Mouse (Mus musculus) neural tube, embryonic 14.5 days (tissue): Measurements from ENCODE around the gene Tmem86a. TPM values are rescaled to one million over a fixed set of nuclear protein-coding genes. Genes with fewer than 3 reads are reported as not detected.

Experiments used
- ATAC-seq: fragments of 200-750 bp; cut with Nextera tagmentation; 2 replicates; pipeline ENCODE4 v1.8.0; 2017; ENCODE audit warnings: low read depth, mild to moderate bottlenecking, moderate TSS enrichment, moderate library complexity
- H3K27ac ChIP-seq: fragments of 300-500 bp; sonication (generic); 2 replicates; pipeline ENCODE4 v1.5.1; 2014; ENCODE audit warnings: low read depth, mild to moderate bottlenecking, control low read depth, low read length, moderate library complexity, mixed read lengths
- H3K27me3 ChIP-seq: fragments of 300-500 bp; sonication (generic); 2 replicates; pipeline ENCODE4 v1.6.1; 2014; ENCODE audit warnings: low read length; ENCODE audit not compliant: control insufficient read depth, insufficient read depth
- H3K36me3 ChIP-seq: fragments of 300-500 bp; sonication (generic); 2 replicates; pipeline ENCODE4 v1.6.1; 2014; ENCODE audit warnings: low read length, mixed read lengths; ENCODE audit not compliant: control insufficient read depth, insufficient read depth
- H3K4me1 ChIP-seq: fragments of 300-500 bp; sonication (generic); 2 replicates; pipeline ENCODE4 v1.6.1; 2014; ENCODE audit warnings: low read length; ENCODE audit not compliant: control insufficient read depth, insufficient read depth
- H3K4me2 ChIP-seq: fragments of 300-500 bp; sonication (generic); 2 replicates; pipeline ENCODE4 v1.6.1; 2014; ENCODE audit warnings: mild to moderate bottlenecking, low read depth, low read length, control low read depth
- H3K4me3 ChIP-seq: fragments of 300-500 bp; sonication (generic); 2 replicates; pipeline ENCODE4 v1.5.1; 2014; ENCODE audit warnings: low read depth, low read length, control low read depth, mixed read lengths
- H3K9ac ChIP-seq: fragments of 300-500 bp; sonication (generic); replicated peaks from 2 replicates; pipeline ENCODE4 v1.6.1; 2014; ENCODE audit warnings: low read depth, mild to moderate bottlenecking, control low read depth, low read length, mixed read lengths
- H3K9me3 ChIP-seq: fragments of 300-500 bp; sonication (generic); 2 replicates; pipeline ENCODE4 v1.6.1; 2016; ENCODE audit warnings: low read length; ENCODE audit not compliant: control insufficient read depth
- WGBS: fragments of 180-500 bp; shearing (Covaris S2); extraction: QIAGEN DNeasy Blood & Tissue Kit; methylation state at CpG from one replicate; pipeline ENCODE4 v1.1.7; 2014; 5-methylcytosine and 5-hydroxymethylcytosine counted together
- microRNA-seq: library from miRNA; unstranded; fragments of <30 nt; microRNA quantifications from one replicate; pipeline ENCODE4, GENCODE M21; 2016
- polyA plus RNA-seq: library from polyadenylated mRNA; unstranded; fragments of >200 nt; fragmentation: Nextera tagmentation; extraction: Ambion mirVana; gene quantifications from 2 replicates; pipeline ENCODE4 v1.2.1, GENCODE M21; 2014

Tmem86a gene
- polyA plus RNA-seq, 1 experiment from 2014 or later: 15.4 TPM

DNA sequence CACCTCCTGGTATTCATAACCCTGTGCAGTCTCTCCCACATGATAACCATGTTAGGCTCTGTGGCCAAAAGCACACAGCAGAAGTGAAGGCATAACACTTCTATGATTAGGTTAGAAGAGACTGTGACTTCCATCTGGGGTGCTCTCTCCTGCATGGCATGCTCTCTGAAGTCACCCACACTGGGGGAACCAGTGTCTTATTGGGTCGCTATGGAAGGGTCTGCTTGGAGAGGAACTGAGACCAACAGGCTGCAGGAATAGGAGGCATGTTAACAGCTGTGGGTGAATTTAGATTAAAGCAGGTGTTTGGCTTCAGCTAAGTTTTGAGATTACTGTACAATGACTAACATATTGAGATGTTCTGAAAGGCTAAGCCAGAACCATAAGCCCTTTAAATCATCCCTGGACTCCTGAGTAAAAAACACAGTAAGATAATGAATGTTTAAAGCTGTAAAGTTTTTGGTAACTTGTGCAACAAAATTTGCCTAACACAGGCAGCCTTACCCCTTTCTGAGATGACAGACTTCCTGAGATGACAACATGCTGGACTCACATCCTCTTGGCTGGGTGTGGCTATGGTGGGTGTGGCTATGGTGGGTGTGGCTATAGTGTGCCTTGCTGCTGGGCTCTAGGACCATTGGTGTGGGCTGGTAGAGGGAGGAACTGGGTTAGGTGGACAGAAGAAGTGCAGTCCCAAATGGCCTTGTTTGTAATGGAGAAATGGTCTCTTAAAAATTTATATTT, 53.4 kb downstream of the Tmem86a start:
- ATAC-seq: no peak
- Histone ChIP-seq H3K27ac (no peak overlapping the region), H3K4me2 (no peak overlapping the region), H3K9me3 (no peaks in the 10 kb centered on the region), H3K27me3 (no peaks in the 10 kb centered on the region), H3K4me3 (no peak overlapping the region), H3K9ac (no peak overlapping the region), H3K36me3 (no peaks in the 10 kb centered on the region), H3K4me1 (no peaks in the 10 kb centered on the region)
- 87% methylated on average over 1 of the region's 1 CpGs for whole genome bisulfite sequencing

Small RNA genes lying within 50 kb of the gene (microRNA-seq; reads per million reads assigned to microRNA genes)
- not detected for gene Mir7056

Other genes with a start within 250 kb of the Tmem86a start
- gene Ldha, start 209.1 kb upstream of the Tmem86a start, polyA plus RNA-seq: 427 and 481 TPM in 2 replicates
- 0.19 TPM in 1 of 2 replicates, not detected in the other for gene Ldhc, start 189.4 kb upstream of the Tmem86a start, polyA plus RNA-seq
- gene Tsg101, start 130.6 kb upstream of the Tmem86a start, polyA plus RNA-seq: 384 and 385 TPM in 2 replicates
- 5.2 and 5.5 TPM in 2 replicates for gene Uevld, start 92.1 kb upstream of the Tmem86a start, polyA plus RNA-seq
- not detected in 2 replicates for gene Gm9999, start 67.0 kb upstream of the Tmem86a start, polyA plus RNA-seq
- gene Spty2d1, start 42.2 kb upstream of the Tmem86a start, polyA plus RNA-seq: 7.1 and 10.0 TPM in 2 replicates
- 152 and 182 TPM in 2 replicates for gene Ptpn5, start 83.1 kb downstream of the Tmem86a start, polyA plus RNA-seq
- not detected in 2 replicates for gene Mrgpra6, start 154.3 kb downstream of the Tmem86a start, polyA plus RNA-seq
- gene Mrgpra9, start 202.2 kb downstream of the Tmem86a start, polyA plus RNA-seq: not detected in 2 replicates